Mouse (Mus musculus): Measurements from ENCODE around the gene Prss56. TPM values are rescaled to one million over a fixed set of nuclear protein-coding genes. Genes with fewer than 3 reads are reported as not detected.
A peak's percentile ranks its signal among the peaks of the same experiment; 100 is the strongest.

Prss56 gene
- polyA plus RNA-seq, 1 experiment from 2014 or later: not detected

GRCm38 (mm10) chr1:87198119-87199065 is 15.3 kb downstream of the Prss56 start:
- Histone ChIP-seq H3K4me1 (replicated peaks; ENCODE audit: control insufficient read depth, insufficient read depth, low read length) (no peaks in the 10 kb centered on the region), H3K36me3 (ENCODE audit: control insufficient read depth, insufficient read depth, low read length) (no peaks in the 10 kb centered on the region), H3K27me3 (ENCODE audit: control insufficient read depth, insufficient read depth, low read depth, low read length) (no peaks in the 10 kb centered on the region), H3K9me3 (ENCODE audit: control insufficient read depth, low read length) (no peaks in the 10 kb centered on the region), H3K4me2 (ENCODE audit: low read depth, low read length) (no peak overlapping the region), H3K9ac (ENCODE audit: low read length) (no peak overlapping the region), H3K4me3 (ENCODE audit: low read length) (no peak overlapping the region), H3K27ac (ENCODE audit: low read length) (no peak overlapping the region)
- no peak for ATAC-seq (ENCODE audit: low read depth)
- WGBS: 63% methylated on average over 12 of the region's 12 CpGs

- no peak overlapping the region for H3K27ac ChIP-seq (ENCODE audit: low read length)
- H3K4me2 ChIP-seq (ENCODE audit: low read depth, low read length): no peak overlapping the region
- no peak overlapping the region for H3K9ac ChIP-seq (ENCODE audit: low read length)
- no peak overlapping the region for H3K4me3 ChIP-seq (ENCODE audit: low read length)
- H3K9me3 ChIP-seq (ENCODE audit: control insufficient read depth, low read length): no peaks in the 10 kb centered on the region
- 35% methylated on average over 2 of the region's 2 CpGs for whole genome bisulfite sequencing
- no peaks in the 10 kb centered on the region; the same call in 1 of the 2 replicates for H3K4me1 ChIP-seq (replicated peaks; ENCODE audit: control insufficient read depth, insufficient read depth, low read length)
- no peaks in the 10 kb centered on the region; the same call in 1 of the 2 replicates for H3K27me3 ChIP-seq (ENCODE audit: control insufficient read depth, insufficient read depth, low read depth, low read length)
- no peak for ATAC-seq (ENCODE audit: low read depth)
- H3K36me3 ChIP-seq (ENCODE audit: control insufficient read depth, insufficient read depth, low read length): no peaks in the 10 kb centered on the region
These were observed 17.7 kb downstream of the Prss56 start for GRCm38 (mm10) chr1:87200811-87201210.

GRCm38 (mm10) chr1:87201848-87202247 is 18.7 kb downstream of the Prss56 start:
- Histone ChIP-seq H3K27me3 (ENCODE audit: control insufficient read depth, insufficient read depth, low read depth, low read length) (peaks cover 4% of the 10 kb centered on the region; the same call in 1 of the 2 replicates), H3K9me3 (ENCODE audit: control insufficient read depth, low read length) (no peaks in the 10 kb centered on the region), H3K4me2 (ENCODE audit: low read depth, low read length) (no peak overlapping the region), H3K36me3 (ENCODE audit: control insufficient read depth, insufficient read depth, low read length) (no peaks in the 10 kb centered on the region), H3K4me3 (ENCODE audit: low read length) (no peak overlapping the region), H3K9ac (ENCODE audit: low read length) (no peak overlapping the region), H3K4me1 (replicated peaks; ENCODE audit: control insufficient read depth, insufficient read depth, low read length) (no peaks in the 10 kb centered on the region; the same call in 1 of the 2 replicates), H3K27ac (ENCODE audit: low read length) (no peak overlapping the region)
- WGBS: 40% methylated on average over 1 of the region's 1 CpGs
- ATAC-seq (ENCODE audit: low read depth): no peak

- WGBS: 75% methylated on average over 5 of the region's 5 CpGs
- H3K9ac ChIP-seq (ENCODE audit: low read length): no peak overlapping the region
- no peak overlapping the region for H3K27ac ChIP-seq (ENCODE audit: low read length)
- peaks cover 4% of the 10 kb centered on the region; the same call in 1 of the 2 replicates for H3K27me3 ChIP-seq (ENCODE audit: control insufficient read depth, insufficient read depth, low read depth, low read length)
- no peak overlapping the region for H3K4me2 ChIP-seq (ENCODE audit: low read depth, low read length)
- no peak for ATAC-seq (ENCODE audit: low read depth)
- no peaks in the 10 kb centered on the region for H3K36me3 ChIP-seq (ENCODE audit: control insufficient read depth, insufficient read depth, low read length)
- no peaks in the 10 kb centered on the region; the same call in 1 of the 2 replicates for H3K4me1 ChIP-seq (replicated peaks; ENCODE audit: control insufficient read depth, insufficient read depth, low read length)
- H3K4me3 ChIP-seq (ENCODE audit: low read length): no peak overlapping the region
- no peaks in the 10 kb centered on the region for H3K9me3 ChIP-seq (ENCODE audit: control insufficient read depth, low read length)
These were observed 20.7 kb downstream of the Prss56 start for GRCm38 (mm10) chr1:87203779-87204178.

GRCm38 (mm10) chr1:87204465-87204864 is 21.4 kb downstream of the Prss56 start, which contains the start of gene Chrng:
Gene Chrng (plus strand): TSS chr1:87204657.
- no peaks in the 10 kb centered on the region for H3K36me3 ChIP-seq (ENCODE audit: control insufficient read depth, insufficient read depth, low read length)
- H3K9ac ChIP-seq (ENCODE audit: low read length): no peak within 1 kb of the TSS
- no peak within 1 kb of the TSS for H3K27ac ChIP-seq (ENCODE audit: low read length)
- no peaks in the 10 kb centered on the region for H3K9me3 ChIP-seq (ENCODE audit: control insufficient read depth, low read length)
- WGBS: 87% methylated on average over 7 of the region's 7 CpGs
- no peak within 1 kb of the TSS for H3K4me3 ChIP-seq (ENCODE audit: low read length)
- no peak within 1 kb of the TSS for H3K4me2 ChIP-seq (ENCODE audit: low read depth, low read length)
- peaks cover 4% of the 10 kb centered on the region; the same call in 1 of the 2 replicates for H3K27me3 ChIP-seq (ENCODE audit: control insufficient read depth, insufficient read depth, low read depth, low read length)
- no peaks in the 10 kb centered on the region; the same call in 1 of the 2 replicates for H3K4me1 ChIP-seq (replicated peaks; ENCODE audit: control insufficient read depth, insufficient read depth, low read length)
- ATAC-seq (ENCODE audit: low read depth): no peak

GRCm38 (mm10) chr1:87205038-87205437 is 21.9 kb downstream of the Prss56 start:
- Histone ChIP-seq H3K27ac (ENCODE audit: low read length) (no peak overlapping the region), H3K36me3 (ENCODE audit: control insufficient read depth, insufficient read depth, low read length) (no peaks in the 10 kb centered on the region), H3K9ac (ENCODE audit: low read length) (no peak overlapping the region), H3K4me1 (replicated peaks; ENCODE audit: control insufficient read depth, insufficient read depth, low read length) (no peaks in the 10 kb centered on the region; the same call in 1 of the 2 replicates), H3K9me3 (ENCODE audit: control insufficient read depth, low read length) (no peaks in the 10 kb centered on the region), H3K4me2 (ENCODE audit: low read depth, low read length) (no peak overlapping the region), H3K4me3 (ENCODE audit: low read length) (no peak overlapping the region), H3K27me3 (ENCODE audit: control insufficient read depth, insufficient read depth, low read depth, low read length) (peaks cover 4% of the 10 kb centered on the region; the same call in 1 of the 2 replicates)
- 42% methylated on average over 6 of the region's 6 CpGs for whole genome bisulfite sequencing
- 0 out of 2 replicates have a peak, but pooled peaks have one; percentile 15 for ATAC-seq (ENCODE audit: low read depth)

- Histone ChIP-seq H3K4me2 (ENCODE audit: low read depth, low read length) (no peak overlapping the region), H3K36me3 (ENCODE audit: control insufficient read depth, insufficient read depth, low read length) (no peaks in the 10 kb centered on the region), H3K27ac (ENCODE audit: low read length) (no peak overlapping the region), H3K4me3 (ENCODE audit: low read length) (no peak overlapping the region), H3K9me3 (ENCODE audit: control insufficient read depth, low read length) (no peaks in the 10 kb centered on the region), H3K27me3 (ENCODE audit: control insufficient read depth, insufficient read depth, low read depth, low read length) (peaks cover 4% of the 10 kb centered on the region; the same call in 1 of the 2 replicates), H3K9ac (ENCODE audit: low read length) (no peak overlapping the region), H3K4me1 (replicated peaks; ENCODE audit: control insufficient read depth, insufficient read depth, low read length) (no peaks in the 10 kb centered on the region; the same call in 1 of the 2 replicates)
- peak; percentile 66 for ATAC-seq (ENCODE audit: low read depth)
- 24% methylated on average over 3 of the region's 3 CpGs for WGBS
These were observed 22.4 kb downstream of the Prss56 start for GRCm38 (mm10) chr1:87205502-87205901.

DNA sequence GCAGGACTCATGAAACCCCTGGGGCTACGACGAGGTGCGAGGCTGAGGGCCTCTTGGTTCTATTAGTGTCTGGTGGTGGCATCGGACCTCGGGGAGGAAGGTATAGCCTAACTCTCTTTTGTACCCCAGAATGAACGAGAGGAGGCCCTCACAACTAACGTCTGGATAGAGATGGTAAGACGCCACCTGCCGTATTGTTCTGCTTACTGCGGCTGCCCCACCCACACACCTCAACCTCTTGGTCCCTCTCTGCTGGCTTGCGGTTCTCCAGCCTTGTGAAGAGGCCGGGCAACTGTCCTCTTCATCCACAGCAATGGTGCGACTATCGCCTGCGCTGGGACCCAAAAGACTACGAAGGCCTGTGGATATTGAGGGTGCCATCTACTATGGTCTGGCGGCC is 23.2 kb downstream of the Prss56 start:
- no peaks in the 10 kb centered on the region for H3K9me3 ChIP-seq (ENCODE audit: control insufficient read depth, low read length)
- peaks cover 4% of the 10 kb centered on the region; the same call in 1 of the 2 replicates for H3K27me3 ChIP-seq (ENCODE audit: control insufficient read depth, insufficient read depth, low read depth, low read length)
- no peak for ATAC-seq (ENCODE audit: low read depth)
- H3K36me3 ChIP-seq (ENCODE audit: control insufficient read depth, insufficient read depth, low read length): no peaks in the 10 kb centered on the region
- no peak overlapping the region for H3K4me3 ChIP-seq (ENCODE audit: low read length)
- no peaks in the 10 kb centered on the region; the same call in 1 of the 2 replicates for H3K4me1 ChIP-seq (replicated peaks; ENCODE audit: control insufficient read depth, insufficient read depth, low read length)
- no peak overlapping the region for H3K27ac ChIP-seq (ENCODE audit: low read length)
- H3K9ac ChIP-seq (ENCODE audit: low read length): no peak overlapping the region
- no peak overlapping the region for H3K4me2 ChIP-seq (ENCODE audit: low read depth, low read length)
- WGBS: 16% methylated on average over 17 of the region's 17 CpGs

DNA sequence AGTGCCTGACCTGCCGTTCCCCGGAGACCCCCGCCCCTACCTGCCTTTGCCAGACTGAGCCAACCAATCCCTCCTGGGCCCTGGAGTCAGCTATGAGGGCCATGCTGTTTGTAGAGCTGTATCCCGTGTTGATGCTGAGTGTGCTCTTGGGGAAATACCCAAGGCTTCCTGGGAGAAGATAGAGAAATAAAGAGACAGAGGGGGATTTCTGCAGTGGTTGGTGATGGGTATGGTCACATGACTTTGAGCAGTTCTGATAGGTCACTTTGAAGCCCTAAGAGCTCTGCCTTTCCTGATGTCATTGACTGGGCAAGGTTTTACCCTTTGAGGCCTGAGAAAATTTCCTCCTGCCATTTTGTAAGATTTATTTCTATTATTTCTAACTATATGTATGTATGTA is 28.3 kb downstream of the Prss56 start:
- WGBS: 77% methylated on average over 4 of the region's 4 CpGs
- no peak overlapping the region for H3K9ac ChIP-seq (ENCODE audit: low read length)
- H3K4me2 ChIP-seq (ENCODE audit: low read depth, low read length): no peak overlapping the region

More for the DNA sequence above, 28.3 kb downstream of the Prss56 start:
- H3K9me3 ChIP-seq (ENCODE audit: control insufficient read depth, low read length): no peaks in the 10 kb centered on the region
- H3K27me3 ChIP-seq (ENCODE audit: control insufficient read depth, insufficient read depth, low read depth, low read length): no peaks in the 10 kb centered on the region; the same call in 1 of the 2 replicates
- peaks cover 14% of the 10 kb centered on the region for H3K4me1 ChIP-seq (replicated peaks; ENCODE audit: control insufficient read depth, insufficient read depth, low read length)
- ATAC-seq (ENCODE audit: low read depth): no peak
- H3K4me3 ChIP-seq (ENCODE audit: low read length): no peak overlapping the region
- H3K27ac ChIP-seq (ENCODE audit: low read length): no peak overlapping the region
- H3K36me3 ChIP-seq (ENCODE audit: control insufficient read depth, insufficient read depth, low read length): no peaks in the 10 kb centered on the region

Data from lung, embryonic 16.5 days (tissue).